In genomic region chr6:142802617-142803525, GRCm38 (mm10) we compare ENCODE assay signal across 24 mouse cellular contexts. TPM values are rescaled to one million over a fixed set of nuclear protein-coding genes. Genes with fewer than 3 reads are reported as not detected.
DNase-seq lines count a peak whose midpoint lies in the region; ATAC-seq lines count a peak whose summit lies in the region.
"Had no signal": no experiment of that assay in that cellular context is flagged by ENCODE, and none has a peak within 500 bp of the region (broad histone marks: within the 10 kb centered on the region; RNA-seq: fewer than 3 reads in every experiment).

No protein-coding gene starts in this region.

- H3K27me3 ChIP-seq in kidney, embryonic 16.5 days (ENCODE audit: insufficient read depth, low read length), result no peaks in the 10 kb centered on the region
- H3K27me3 ChIP-seq: heart, embryonic 13.5 days; hindbrain, embryonic 13.5 days; limb, embryonic 13.5 days had no signal

- no peak overlapping the region for H3K4me3 ChIP-seq in kidney, embryonic 16.5 days (ENCODE audit: low read length)
- H3K4me3 ChIP-seq: heart, adult 2 months; heart, embryonic 13.5 days; hindbrain, embryonic 13.5 days; limb, embryonic 13.5 days; midbrain, embryonic 12.5 days had no signal

- H3K4me1 ChIP-seq in kidney, embryonic 16.5 days (ENCODE audit: insufficient read depth, low read length), result peaks cover 10% of the 10 kb centered on the region
- H3K4me1 ChIP-seq: heart, embryonic 13.5 days had no signal

- peak; percentile 70 for DNase-seq in heart, adult 11 months
- DNase-seq in heart, postnatal 36 days, result no peak
- no peak for DNase-seq in kidney, postnatal 14 days
- peak; percentile 27 for DNase-seq in testis, postnatal 10 days (ENCODE audit: low spot score)
- DNase-seq in testis, postnatal 14 days (ENCODE audit: low spot score), result no peak
- no peak for DNase-seq in adrenal gland, postnatal 14 days
- DNase-seq: adrenal gland, postnatal 36 days; cerebellum, adult 9-11 months; forebrain, postnatal 0 days; gastrocnemius, postnatal 25 days; heart, adult 2 months; heart, postnatal 14 days; kidney, postnatal 25 days; lung, adult 18-20 months; lung, postnatal 10 days had no signal

- WGBS in kidney, embryonic 16.5 days, result 24% methylated on average over 11 of the region's 11 CpGs

- no peak overlapping the region for H3K9ac ChIP-seq in kidney, embryonic 16.5 days (replicated peaks; ENCODE audit: low read length)
- H3K9ac ChIP-seq: forebrain, postnatal 0 days; heart, embryonic 13.5 days; hindbrain, embryonic 13.5 days; limb, embryonic 13.5 days; midbrain, embryonic 12.5 days had no signal

- intact Hi-C loops in heart, postnatal 36 days (cut with DNase I), result no loop called here

- peak; percentile 86 for ATAC-seq in kidney, embryonic 16.5 days (ENCODE audit: low FRiP score, low TSS enrichment)
- ATAC-seq: forebrain, postnatal 0 days; inflammation-experienced regulatory T-cells, adult 6 months had no signal

- H3K36me3 ChIP-seq in kidney, embryonic 16.5 days (ENCODE audit: insufficient read depth, low read length), result no peaks in the 10 kb centered on the region
- H3K36me3 ChIP-seq: heart, embryonic 13.5 days; hindbrain, embryonic 13.5 days; limb, embryonic 13.5 days; midbrain, embryonic 12.5 days had no signal

- no peak overlapping the region for H3K4me2 ChIP-seq in kidney, embryonic 16.5 days (replicated peaks; ENCODE audit: low read depth, low read length)
- H3K4me2 ChIP-seq: heart, embryonic 13.5 days; hindbrain, embryonic 13.5 days; limb, embryonic 13.5 days; midbrain, embryonic 12.5 days had no signal

- H3K9me3 ChIP-seq in kidney, embryonic 16.5 days (ENCODE audit: low read length), result no peaks in the 10 kb centered on the region
- H3K9me3 ChIP-seq: heart, embryonic 13.5 days; hindbrain, embryonic 13.5 days; limb, embryonic 13.5 days; midbrain, embryonic 12.5 days had no signal

- no peak overlapping the region for H3K27ac ChIP-seq in kidney, embryonic 16.5 days (ENCODE audit: low read length)
- H3K27ac ChIP-seq: heart, adult 2 months; heart, embryonic 13.5 days; hindbrain, embryonic 13.5 days; limb, embryonic 13.5 days; midbrain, embryonic 12.5 days had no signal

RNA-seq across cellular contexts. Expression of gene Sult6b2, which starts 1.4 kb away (rescaled TPM):
- total RNA-seq in heart, postnatal 36 days (2021), result under 1 TPM in 1 of 2 experiments, not detected in 1; 0.28 TPM
- polyA plus RNA-seq in kidney, embryonic 16.5 days (2015; fragmentation: Nextera tagmentation; extraction: Ambion mirVana), result not detected in 2 replicates
- not detected in 2 replicates for total RNA-seq in adrenal gland, postnatal 14 days (2021)
- total RNA-seq: adrenal gland, postnatal 36 days; common myeloid progenitor, adult 5-6 weeks; gastrocnemius, postnatal 25 days; heart, adult 2 months; heart, postnatal 14 days; monocyte, adult 5-6 weeks; neutrophil, adult 5-6 weeks had no signal
- polyA plus RNA-seq: inflammation-experienced regulatory T-cells, adult 6 months; limb, embryonic 13.5 days; midbrain, embryonic 12.5 days had no signal

RNA-seq across cellular contexts. Expression of gene Cmas, which starts 46.4 kb away (rescaled TPM):
- 10 to 100 TPM; 31.9 to 36.0 TPM for total RNA-seq in heart, postnatal 36 days (2021)
- 67.2 and 72.8 TPM in 2 replicates for polyA plus RNA-seq in kidney, embryonic 16.5 days (2015; fragmentation: Nextera tagmentation; extraction: Ambion mirVana)
- 31.3 and 35.6 TPM in 2 replicates for total RNA-seq in adrenal gland, postnatal 14 days (2021)

Comparison
In these comparisons a context has a peak if more than half of its experiments do, and no peak if none do; other contexts are left out.
1. DNase-seq: peak in heart, adult 11 months (single experiment) and testis, postnatal 10 days (single experiment); none in heart, postnatal 36 days (0 of 2), kidney, postnatal 14 days (single experiment), testis, postnatal 14 days (single experiment) and adrenal gland, postnatal 14 days (single experiment).